Mouse (Mus musculus) kidney, postnatal 0 days (tissue): ENCODE results near the gene Oxsr1. TPM values are rescaled to one million over a fixed set of nuclear protein-coding genes. Genes with fewer than 3 reads are reported as not detected.
"Not testable (repeated sequence)": the region's sequence is repeated elsewhere in the genome, so short reads cannot be mapped to it uniquely, and the experiment has no call there.

Source experiments
- ATAC-seq: fragments of 200-750 bp; cut with Nextera tagmentation; replicated peaks from 2 replicates; pipeline ENCODE4 v1.8.0; 2017; ENCODE audit warnings: low read depth, moderate number of reproducible peaks, moderate TSS enrichment, moderate library complexity; ENCODE audit not compliant: low FRiP score
- DNase-seq: peaks from one replicate; pipeline ENCODE4 v3.0.0-alpha.2; 2016; ENCODE audit warnings: low spot score
- H3K27ac ChIP-seq: fragments of 300-500 bp; sonication (generic); 2 replicates; pipeline ENCODE4 v1.5.1; 2014; ENCODE audit warnings: mild to moderate bottlenecking
- H3K27me3 ChIP-seq: fragments of 300-500 bp; sonication (generic); 2 replicates; pipeline ENCODE4 v1.6.1; 2014; ENCODE audit warnings: low read length, mixed read lengths; ENCODE audit not compliant: insufficient read depth
- H3K36me3 ChIP-seq: fragments of 300-500 bp; sonication (generic); 2 replicates; pipeline ENCODE4 v1.6.1; 2014; ENCODE audit warnings: low read length, mixed read lengths; ENCODE audit not compliant: insufficient read depth
- H3K4me1 ChIP-seq: fragments of 300-500 bp; sonication (generic); replicated peaks from 2 replicates; pipeline ENCODE4 v1.6.1; 2014; ENCODE audit warnings: antibody characterized with exemption, low read length, mixed read lengths; ENCODE audit not compliant: insufficient read depth
- H3K4me2 ChIP-seq: fragments of 300-500 bp; sonication (generic); 2 replicates; pipeline ENCODE4 v1.6.1; 2014; ENCODE audit warnings: mild to moderate bottlenecking, low read length, moderate library complexity, mixed read lengths
- H3K4me3 ChIP-seq: fragments of 300-500 bp; sonication (generic); replicated peaks from 2 replicates; pipeline ENCODE4 v1.5.1; 2014; ENCODE audit warnings: low read depth, low read length
- H3K9ac ChIP-seq: fragments of 300-500 bp; sonication (generic); 2 replicates; pipeline ENCODE4 v1.6.1; 2014; ENCODE audit warnings: low read depth, low read length
- H3K9me3 ChIP-seq: fragments of 300-500 bp; sonication (generic); replicated peaks from 2 replicates; pipeline ENCODE4 v1.6.1; 2016; ENCODE audit warnings: low read length, inconsistent platforms, mixed read lengths
- CTCF ChIP-seq: IDR thresholded peaks from 2 replicates; pipeline ENCODE4 v1.5.1; 2016; ENCODE audit warnings: antibody characterized with exemption, low read depth, mild to moderate bottlenecking, moderate library complexity
- WGBS: fragments of 180-500 bp; shearing (Covaris S2); extraction: QIAGEN DNeasy Blood & Tissue Kit; methylation state at CpG from one replicate; pipeline ENCODE4 v1.1.7; 2014; 5-methylcytosine and 5-hydroxymethylcytosine counted together
- polyA plus RNA-seq: library from polyadenylated mRNA; unstranded; fragments of >200 nt; fragmentation: Nextera tagmentation; extraction: Ambion mirVana; gene quantifications from 2 replicates; pipeline ENCODE4 v1.2.1, GENCODE M21; 2015

Gene Oxsr1
- polyA plus RNA-seq, 1 experiment from 2014 or later: 11.0 TPM

DNA sequence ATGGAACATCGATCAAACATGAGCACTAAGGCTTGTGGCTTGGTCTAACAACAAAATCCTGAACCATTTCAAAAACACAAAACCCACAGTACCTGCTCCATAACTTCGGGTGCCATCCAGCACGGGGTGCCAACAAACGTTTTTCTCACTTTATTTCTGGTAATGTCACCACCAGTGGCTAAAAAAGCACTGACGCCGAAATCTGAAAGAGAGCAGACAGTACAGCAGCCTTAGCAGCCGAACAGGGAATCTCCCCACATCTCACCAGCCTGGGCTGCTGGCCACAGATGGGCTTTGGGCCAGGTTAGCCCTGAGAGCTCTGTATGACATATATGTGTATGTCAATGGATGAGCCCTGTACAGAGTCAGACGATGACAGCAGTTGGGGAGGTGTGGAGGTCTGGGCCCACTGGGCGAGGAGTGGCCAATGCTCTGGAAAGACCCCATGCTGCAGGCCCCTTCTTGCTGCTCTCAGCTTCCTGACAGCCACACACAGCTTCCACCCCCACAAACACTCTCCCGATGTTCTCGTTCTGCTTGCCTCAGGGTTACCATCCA, 53.6 kb downstream of the Oxsr1 start:
- ATAC-seq: no peak
- Histone ChIP-seq H3K4me2 (no peak overlapping the region), H3K27me3 (no peaks in the 10 kb centered on the region), H3K36me3 (peaks cover 19% of the 10 kb centered on the region; the same call in 1 of the 2 replicates), H3K9me3 (no peaks in the 10 kb centered on the region), H3K9ac (no peak overlapping the region), H3K27ac (no peak overlapping the region), H3K4me1 (no peaks in the 10 kb centered on the region), H3K4me3 (no peak overlapping the region)
- WGBS: 96% methylated on average over 11 of the region's 11 CpGs
- DNase-seq: no peak
- no peak for TF ChIP-seq CTCF

DNA sequence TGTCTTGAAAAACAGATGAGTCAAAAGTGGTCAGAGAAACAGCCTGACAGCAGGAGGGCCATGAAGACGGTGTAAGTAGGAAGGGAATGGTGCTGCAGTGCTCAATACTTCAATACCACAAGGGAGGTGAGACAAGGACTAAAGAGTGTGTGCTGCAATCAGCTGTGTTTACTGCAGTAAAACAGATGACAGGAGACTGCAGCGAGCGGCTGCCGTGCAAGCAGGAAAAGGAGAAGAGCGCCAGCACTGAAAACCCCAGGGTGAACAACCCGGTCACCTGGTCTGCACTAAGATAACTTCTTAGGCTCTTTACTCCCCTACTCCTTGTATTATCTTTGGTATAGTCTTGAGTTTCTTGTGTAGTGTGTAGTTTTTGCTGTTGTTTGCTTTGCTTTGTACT, 54.1 kb downstream of the Oxsr1 start:
- Histone ChIP-seq H3K4me1 (no peaks in the 10 kb centered on the region), H3K9ac (no peak overlapping the region), H3K27ac (no peak overlapping the region), H3K36me3 (peaks cover 21% of the 10 kb centered on the region; the same call in 1 of the 2 replicates), H3K27me3 (no peaks in the 10 kb centered on the region), H3K9me3 (no peaks in the 10 kb centered on the region), H3K4me3 (no peak overlapping the region), H3K4me2 (no peak overlapping the region)
- no peak for DNase-seq
- no peak for ATAC-seq
- 84% methylated on average over 6 of the region's 6 CpGs for WGBS
- TF ChIP-seq CTCF: no peak

DNA sequence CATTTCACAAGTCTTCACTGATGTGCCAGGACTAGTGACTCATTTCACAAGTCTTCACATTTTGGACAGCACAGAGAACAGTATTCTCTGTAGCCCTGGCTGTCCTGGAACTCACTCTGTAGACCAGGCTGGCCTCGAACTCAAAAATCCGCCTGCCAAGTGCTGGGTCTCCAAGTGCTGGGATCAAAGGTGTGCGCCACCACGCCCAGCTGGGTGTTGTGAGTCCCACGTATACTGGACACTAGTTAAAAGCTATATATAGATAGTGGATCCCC, 56.2 kb downstream of the Oxsr1 start:
- WGBS: 93% methylated on average over 5 of the region's 5 CpGs
- not testable (repeated sequence) for H3K27me3 ChIP-seq, ATAC-seq, H3K4me3 ChIP-seq, H3K4me2 ChIP-seq, DNase-seq, H3K9me3 ChIP-seq, H3K4me1 ChIP-seq, H3K9ac ChIP-seq, H3K27ac ChIP-seq
- peaks cover 31% of the 10 kb centered on the region for H3K36me3 ChIP-seq

DNA sequence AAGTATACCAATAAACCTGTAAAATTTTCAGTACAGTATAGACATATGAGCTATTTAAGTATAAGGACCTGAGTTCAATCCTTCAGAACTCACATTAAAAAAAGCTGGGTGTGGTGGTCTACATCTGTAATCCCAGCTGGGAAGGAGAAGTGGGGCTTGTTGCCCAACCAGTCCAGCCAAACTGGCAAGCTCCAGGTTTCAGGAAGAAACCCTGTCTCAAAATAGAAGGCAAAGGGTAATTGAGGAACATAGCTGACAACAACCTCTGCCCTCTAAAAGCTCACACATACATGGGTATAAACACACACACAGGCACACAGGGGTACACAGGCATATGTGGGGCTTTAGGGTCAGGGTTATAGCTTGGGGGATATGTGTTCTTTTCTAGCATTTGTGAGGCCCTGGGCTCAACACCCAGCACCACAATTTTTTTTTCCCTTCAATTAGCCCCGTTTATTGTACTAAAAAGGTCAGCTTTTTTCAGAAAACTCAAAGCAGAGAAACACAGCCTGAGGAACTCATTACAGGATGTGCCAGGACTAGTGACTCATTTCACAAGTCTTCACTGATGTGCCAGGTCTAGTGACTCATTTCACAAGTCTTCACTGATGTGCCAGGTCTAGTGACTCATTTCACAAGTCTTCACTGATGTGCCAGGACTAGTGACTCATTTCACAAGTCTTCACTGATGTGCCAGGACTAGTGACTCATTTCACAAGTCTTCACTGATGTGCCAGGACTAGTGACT, 56.7 kb downstream of the Oxsr1 start:
- not testable (repeated sequence) for H3K4me1 ChIP-seq, H3K4me3 ChIP-seq, H3K4me2 ChIP-seq, H3K27ac ChIP-seq, H3K27me3 ChIP-seq, ATAC-seq, H3K9me3 ChIP-seq, DNase-seq, H3K9ac ChIP-seq
- 83% methylated on average over 1 of the region's 1 CpGs for WGBS
- peaks cover 31% of the 10 kb centered on the region for H3K36me3 ChIP-seq

DNA sequence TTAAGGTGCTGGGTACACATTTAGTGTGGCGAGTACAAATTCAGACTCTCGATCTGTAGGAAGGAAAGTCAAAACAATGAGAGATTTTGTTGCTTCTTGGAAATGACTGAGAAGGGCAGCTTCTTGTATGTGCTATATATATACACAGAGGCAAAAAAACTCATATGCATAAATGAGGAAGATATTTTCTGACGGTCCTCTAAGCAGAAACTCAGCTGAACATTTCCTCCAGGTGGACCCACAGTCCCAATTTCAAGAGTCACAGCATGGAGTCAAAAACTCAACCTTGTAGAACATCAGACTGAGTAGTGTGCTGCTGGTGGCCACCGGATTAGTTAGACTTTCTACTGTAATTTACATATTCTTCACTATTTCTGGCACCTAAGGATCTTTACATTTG, 59.2 kb downstream of the Oxsr1 start:
- Histone ChIP-seq H3K4me3 (no peak overlapping the region), H3K36me3 (peaks cover 26% of the 10 kb centered on the region), H3K27me3 (no peaks in the 10 kb centered on the region), H3K27ac (no peak overlapping the region), H3K9me3 (no peaks in the 10 kb centered on the region), H3K9ac (no peak overlapping the region), H3K4me2 (no peak overlapping the region), H3K4me1 (no peaks in the 10 kb centered on the region)
- TF ChIP-seq CTCF: no peak
- ATAC-seq (no peak), DNase-seq (no peak)
- 90% methylated on average over 4 of the region's 4 CpGs for WGBS

DNA sequence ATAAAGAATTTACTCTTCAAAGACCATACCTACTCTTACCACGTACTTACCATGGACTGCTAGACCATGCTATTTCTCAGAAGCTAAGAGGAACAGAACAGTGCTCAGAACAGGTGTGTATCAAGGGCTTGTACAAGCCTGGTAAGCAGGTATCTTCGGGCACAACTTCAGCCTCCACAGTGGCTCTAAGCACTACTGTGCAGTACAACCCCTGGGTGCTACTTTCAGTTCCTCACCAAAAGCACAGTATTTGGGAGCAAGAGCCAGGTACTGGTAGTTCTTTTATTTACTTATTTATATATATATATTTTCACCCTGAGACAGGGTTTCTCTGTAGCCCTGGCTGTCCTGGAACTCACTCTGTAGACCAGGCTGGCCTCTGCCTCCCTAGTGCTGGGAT, 61.4 kb downstream of the Oxsr1 start:
- Histone ChIP-seq H3K4me3 (no peak overlapping the region), H3K4me1 (no peaks in the 10 kb centered on the region), H3K36me3 (peaks cover 32% of the 10 kb centered on the region), H3K9me3 (no peaks in the 10 kb centered on the region), H3K27ac (no peak overlapping the region), H3K4me2 (no peak overlapping the region), H3K27me3 (no peaks in the 10 kb centered on the region), H3K9ac (no peak overlapping the region)
- ATAC-seq (no peak), DNase-seq (no peak)
- 92% methylated on average over 2 of the region's 2 CpGs for WGBS
- TF ChIP-seq CTCF: no peak

DNA sequence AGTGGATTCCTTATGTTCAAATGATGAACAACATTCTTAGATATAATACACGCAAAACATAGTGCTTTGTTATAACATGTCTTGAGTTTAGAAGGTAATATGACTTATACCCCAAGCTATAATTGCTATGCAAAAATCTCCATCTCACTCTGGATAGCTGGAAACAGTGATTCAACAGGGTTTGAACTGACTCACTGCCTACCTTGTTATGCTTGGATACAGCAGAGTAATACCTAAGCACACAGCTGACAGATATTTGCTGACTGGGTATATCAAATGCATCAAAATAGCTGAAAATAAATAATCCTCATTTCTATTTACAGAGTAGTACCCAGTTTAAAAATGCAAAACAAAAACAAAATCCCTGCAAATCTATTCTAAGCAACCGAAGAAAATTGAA, 63.4 kb downstream of the Oxsr1 start:
- WGBS: 97% methylated on average over 2 of the region's 2 CpGs
- Histone ChIP-seq H3K36me3 (peaks cover 33% of the 10 kb centered on the region), H3K4me3 (no peak overlapping the region), H3K27me3 (no peaks in the 10 kb centered on the region), H3K27ac (no peak overlapping the region), H3K9ac (no peak overlapping the region), H3K9me3 (no peaks in the 10 kb centered on the region), H3K4me2 (no peak overlapping the region), H3K4me1 (no peaks in the 10 kb centered on the region)
- DNase-seq (no peak), ATAC-seq (no peak)
- no peak for TF ChIP-seq CTCF
